Mouse (Mus musculus) mouse embryonic stem cell (cell line): ENCODE measurements around the gene Lrp6.

Experiments
- in situ Hi-C, 2 experiments: fragments of 300-500 bp; cut with MboI; formaldehyde crosslinking; loops; 1 replicate in 1 of 2; 3 replicates in 1 of 2; pipeline ENCODE4 v1.14.3; 2019 to 2020; ENCODE audit warnings: low sequenced_read_pairs in 2 of 2, low pct_unique_long_range_greater_than_20kb in 1 of 2, mixed read lengths in 1 of 2; ENCODE audit not compliant: unreplicated experiment in 1 of 2

Lrp6 gene

GRCm38 (mm10) chr6:134513896-134514510, 52.8 kb downstream of the Lrp6 start:
- in situ Hi-C loops: no loop called here

DNA sequence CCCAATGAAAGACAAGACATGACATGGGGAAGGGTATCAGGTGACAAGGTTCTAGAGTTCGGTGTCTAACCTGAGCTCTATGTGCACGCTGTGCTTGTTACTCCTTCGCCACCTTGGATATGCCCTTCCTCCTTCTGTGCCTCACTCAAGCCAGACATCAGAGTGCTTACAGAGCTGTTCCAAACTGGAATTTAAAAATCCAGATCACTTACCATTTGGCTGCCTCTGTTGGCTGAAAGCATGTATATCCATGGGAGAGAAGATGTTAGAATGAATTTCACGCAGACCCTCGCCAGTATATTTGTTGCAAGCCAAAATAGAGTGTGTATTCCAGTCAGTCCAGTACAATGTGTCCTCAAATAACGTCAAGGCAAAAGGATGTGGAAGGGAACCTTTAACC, 53.8 kb downstream of the Lrp6 start:
- in situ Hi-C loops: no loop called here

DNA sequence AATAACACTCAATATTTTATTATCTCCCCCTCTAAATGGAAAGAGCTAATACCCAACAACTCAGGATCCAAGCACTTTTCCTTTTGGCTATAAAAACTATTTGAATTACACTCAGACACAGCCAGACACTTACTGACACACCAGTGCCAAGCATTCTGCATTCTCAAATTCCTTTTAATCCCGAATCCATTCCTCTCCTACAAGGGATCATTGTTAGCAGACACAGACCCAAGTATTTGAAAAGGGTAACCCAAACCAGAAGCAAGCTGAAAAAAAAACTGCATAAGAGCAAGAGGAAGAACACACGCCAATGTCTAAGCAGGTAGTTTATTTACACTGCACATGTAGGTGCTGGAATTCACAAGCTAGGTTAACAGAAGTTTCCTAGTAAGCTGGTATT, 54.3 kb downstream of the Lrp6 start:
- in situ Hi-C loops: no loop called here

DNA sequence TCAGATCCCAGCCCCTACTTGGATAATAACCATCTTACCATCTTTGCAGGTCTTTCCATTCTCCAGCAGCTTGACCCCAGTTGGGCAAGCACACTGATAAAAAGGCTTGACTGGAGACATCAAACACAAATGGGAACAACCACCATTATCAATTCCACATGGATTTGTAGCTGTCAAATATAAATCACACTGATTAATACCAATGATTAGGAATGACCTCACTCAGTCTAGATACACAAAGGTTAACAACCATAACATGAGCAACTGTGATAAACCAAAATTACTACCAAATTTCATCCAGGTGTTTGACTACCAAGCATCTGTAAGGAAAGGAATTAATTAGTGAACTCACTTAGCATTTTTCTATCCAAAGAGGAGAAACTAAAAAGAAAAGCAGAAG, 55.6 kb downstream of the Lrp6 start:
- in situ Hi-C loops: no loop called here

DNA sequence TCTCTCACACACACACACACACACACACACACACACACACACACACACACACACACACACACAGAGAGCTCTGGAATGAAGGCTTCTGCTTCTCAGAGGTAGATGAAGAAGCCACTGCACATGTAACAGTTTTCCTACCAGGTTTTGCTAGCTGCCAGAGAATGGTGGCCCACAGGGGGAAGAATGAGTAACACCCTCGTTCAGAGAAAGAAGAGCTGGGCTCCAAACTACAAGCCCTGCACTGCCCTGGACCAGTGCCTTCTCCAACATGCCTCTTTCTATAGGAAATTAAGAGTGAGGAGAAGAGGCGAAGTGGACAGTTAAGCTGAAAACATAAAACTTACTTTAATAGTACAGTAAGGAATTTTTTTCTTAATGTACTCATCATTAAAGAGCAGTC, 56.5 kb downstream of the Lrp6 start:
- in situ Hi-C loops: no loop called here

DNA sequence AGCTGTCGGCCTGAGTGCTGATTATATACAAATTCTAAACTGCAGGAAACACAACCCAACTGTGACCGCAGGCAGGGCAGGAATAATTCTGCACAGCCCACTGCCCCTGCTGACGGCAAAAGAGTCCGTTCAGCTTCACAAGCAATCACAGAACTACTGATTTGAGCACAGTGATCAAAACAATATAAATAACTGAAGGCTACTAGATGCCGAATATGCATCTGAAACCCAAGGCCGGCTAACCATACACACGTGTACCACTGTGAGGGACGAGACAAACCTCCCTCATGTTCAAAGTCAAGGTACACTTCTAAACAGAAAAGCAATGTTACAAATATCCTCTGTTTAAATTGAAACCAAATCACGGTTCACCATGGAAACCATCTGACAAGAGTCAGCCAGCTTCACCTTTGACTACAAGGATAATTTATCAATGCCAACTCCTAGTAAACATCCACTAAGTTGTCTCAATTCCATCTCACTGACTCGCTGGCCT, 57.0 kb downstream of the Lrp6 start:
- in situ Hi-C loops: no loop called here

- in situ Hi-C loops: no loop called here
Observed at GRCm38 (mm10) chr6:134504866-134505265, 61.9 kb downstream of the Lrp6 start.

- in situ Hi-C loops: no loop called here
Observed at GRCm38 (mm10) chr6:134502335-134502734, 64.4 kb downstream of the Lrp6 start.

DNA sequence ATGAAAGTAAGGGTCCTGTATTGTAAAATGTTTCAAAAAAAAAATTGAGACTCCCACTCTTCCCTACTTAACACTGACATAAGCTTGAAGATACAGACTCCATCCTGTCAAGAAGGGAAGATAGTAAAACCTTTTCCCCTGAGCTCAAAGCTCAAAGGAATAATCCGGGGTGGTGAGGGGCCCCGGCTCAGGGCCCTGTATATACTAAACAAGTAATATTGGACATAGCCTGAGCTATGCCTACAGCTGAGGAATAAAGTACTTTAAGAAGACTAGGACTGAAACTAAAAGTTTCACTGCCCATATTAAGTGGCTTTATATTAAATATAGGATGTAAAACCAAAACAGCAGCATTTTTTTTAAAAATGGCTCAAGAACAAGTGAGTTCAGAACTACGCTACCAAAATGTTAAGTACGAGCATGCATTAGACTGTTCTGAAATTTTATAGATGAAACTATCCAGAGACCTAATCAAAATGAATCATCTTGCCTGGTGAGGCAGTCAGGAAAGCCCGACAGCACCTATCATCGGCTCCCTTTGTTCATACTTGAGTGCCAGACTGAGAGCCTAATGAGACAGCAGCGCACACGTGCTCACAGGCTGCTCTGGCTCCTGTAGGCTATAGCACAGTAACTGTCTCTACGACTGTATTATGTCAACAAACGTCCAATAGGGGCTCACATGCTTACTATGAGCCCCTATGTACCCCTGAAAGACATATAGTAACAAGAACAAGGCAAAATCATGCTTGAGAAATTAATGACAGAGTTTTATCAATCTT, 66.2 kb downstream of the Lrp6 start:
- in situ Hi-C loops: no loop called here

- in situ Hi-C loops: no loop called here
Observed at GRCm38 (mm10) chr6:134499089-134499488, 67.7 kb downstream of the Lrp6 start.

- in situ Hi-C loops: no loop called here
Observed at GRCm38 (mm10) chr6:134498518-134498917, 68.2 kb downstream of the Lrp6 start.

DNA sequence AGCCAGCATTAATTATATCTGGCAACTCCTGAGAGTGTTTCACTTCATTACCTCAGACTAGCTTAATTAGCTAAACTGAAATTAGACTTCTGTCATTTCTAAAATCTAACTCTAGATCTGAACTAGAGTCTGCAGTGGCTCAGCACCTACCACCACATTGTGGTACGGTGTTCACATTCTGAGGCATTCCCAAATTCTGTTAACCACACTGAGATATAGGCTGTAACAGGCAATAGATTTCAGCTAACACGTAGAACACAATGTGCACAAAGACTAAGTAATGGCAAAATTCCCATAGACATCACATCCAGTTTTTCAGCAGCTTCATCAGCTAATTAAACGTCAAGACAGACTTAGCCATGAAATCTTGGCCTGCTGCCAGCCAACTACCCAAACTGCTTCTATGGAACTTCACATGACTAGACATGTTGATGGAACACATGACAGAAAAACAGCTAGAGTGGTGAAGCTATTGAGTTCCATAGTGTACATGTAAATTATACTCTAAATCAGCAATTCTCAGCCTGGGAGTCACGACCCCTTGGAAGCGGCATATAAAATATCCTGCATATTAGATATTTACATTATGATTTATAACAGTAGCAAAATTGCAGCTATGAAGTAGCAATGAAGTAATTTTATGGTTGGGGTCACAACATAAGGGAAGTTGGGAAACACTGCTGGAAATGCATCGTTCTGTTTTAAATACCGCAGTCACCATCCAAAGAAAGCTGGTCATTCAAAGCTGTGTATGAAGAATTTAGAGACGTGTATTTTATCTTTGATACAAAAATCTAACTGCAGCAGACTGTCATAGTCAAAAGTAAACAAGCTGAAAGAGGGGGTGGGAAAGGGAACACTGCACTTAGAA, 71.7 kb downstream of the Lrp6 start:
- in situ Hi-C loops: no loop called here

GRCm38 (mm10) chr6:134489637-134490036, 77.1 kb downstream of the Lrp6 start:
- in situ Hi-C loops: no loop called here

- in situ Hi-C loops: no loop called here
Observed at GRCm38 (mm10) chr6:134489130-134489529, 77.6 kb downstream of the Lrp6 start.

DNA sequence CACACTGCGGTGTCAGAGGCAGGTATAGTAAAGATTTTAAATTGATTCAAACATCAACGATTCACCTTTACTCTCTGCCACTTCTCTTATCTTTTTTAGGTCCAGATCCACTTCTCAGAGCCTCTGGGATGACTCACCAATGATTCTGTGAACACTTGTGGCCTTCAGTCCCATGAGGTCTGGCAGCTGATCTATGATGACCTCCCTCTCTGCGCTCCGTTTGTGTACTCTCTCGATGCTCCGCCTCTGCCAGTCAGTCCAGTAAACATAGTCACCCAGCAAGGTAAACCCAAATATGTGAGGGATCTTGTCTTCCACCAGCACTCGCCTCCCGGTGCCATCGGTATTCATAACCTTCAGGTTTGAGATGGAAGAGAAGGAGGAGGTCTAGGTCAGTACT, 80.4 kb downstream of the Lrp6 start:
- in situ Hi-C loops: no loop called here

DNA sequence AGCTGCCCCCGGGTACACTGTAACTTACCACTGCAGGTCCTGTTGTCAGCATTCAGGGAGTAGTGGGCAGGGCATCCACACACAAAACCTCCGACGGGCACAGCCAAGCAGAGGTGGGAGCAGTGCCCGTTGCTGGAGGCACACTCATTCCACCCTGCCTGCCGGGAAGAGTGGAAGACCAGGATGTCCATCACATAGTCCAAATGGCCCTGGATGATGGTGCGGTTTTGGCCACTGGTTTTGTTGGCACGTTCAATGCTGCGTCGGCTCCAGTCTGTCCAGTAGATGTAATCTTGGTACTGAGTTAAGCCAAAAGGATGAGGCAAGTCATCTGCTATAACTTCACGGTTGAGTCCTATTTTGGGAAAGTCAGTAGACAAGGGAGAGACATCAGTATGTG, 87.3 kb downstream of the Lrp6 start:
- in situ Hi-C loops: no loop called here

GRCm38 (mm10) chr6:134473143-134473561, 93.6 kb downstream of the Lrp6 start:
- in situ Hi-C loops: no loop called here

DNA sequence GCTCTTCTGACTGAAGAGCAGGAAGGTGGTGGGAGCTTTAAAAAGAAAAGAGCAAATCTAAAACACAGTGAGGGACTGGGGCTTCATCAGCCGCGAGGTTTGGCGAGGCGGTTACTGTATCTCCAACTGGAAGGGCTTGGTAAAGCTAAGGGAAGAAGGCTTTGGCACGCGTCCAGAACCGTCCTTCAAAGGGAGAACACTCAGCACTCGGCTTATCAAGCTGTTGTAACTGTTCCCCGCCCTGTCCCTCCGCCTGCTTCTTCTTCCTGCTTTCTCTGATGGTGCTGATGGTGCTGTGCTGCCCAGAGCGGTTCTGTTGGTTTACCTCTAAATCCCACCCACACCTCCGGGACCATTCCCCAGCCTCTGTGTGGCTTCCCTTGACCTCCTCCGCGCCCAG, 95.9 kb downstream of the Lrp6 start:
- in situ Hi-C loops: no loop called here

DNA sequence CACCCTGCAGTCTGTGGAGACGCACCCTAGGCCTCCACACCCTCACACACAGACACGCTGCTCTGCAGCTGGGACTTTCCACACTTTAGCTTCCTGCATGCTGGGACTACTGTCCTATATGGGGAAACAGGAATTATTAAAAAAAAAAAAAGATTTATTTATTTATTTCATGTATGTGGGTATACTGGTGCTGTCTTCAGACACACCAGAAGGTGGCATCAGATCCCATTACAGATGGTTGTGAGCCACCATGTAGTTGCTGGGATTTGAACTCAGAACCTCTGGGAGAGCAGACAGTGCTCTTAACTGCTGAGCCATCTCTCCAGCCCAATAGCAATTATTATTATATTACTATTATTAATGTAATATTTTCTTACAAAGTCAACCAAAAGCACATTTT, 97.5 kb downstream of the Lrp6 start:
- in situ Hi-C loops: no loop called here
